Comparison of ENCODE assay signal across 14 mouse cellular contexts in genomic region chr1:150632506-150632905, GRCm38 (mm10).
DNase-seq lines count a peak whose midpoint lies in the region; ATAC-seq and TF ChIP-seq lines count a peak whose summit lies in the region.
"Had no signal": no experiment of that assay in that cellular context is flagged by ENCODE, and none has a peak within 500 bp of the region (broad histone marks: within the 10 kb centered on the region; RNA-seq: fewer than 3 reads in every experiment).

No protein-coding gene starts in this region.

- 77% methylated on average over 4 of the region's 4 CpGs for WGBS in kidney, embryonic 16.5 days
- 73% methylated on average over 4 of the region's 4 CpGs for WGBS in embryonic facial prominence, embryonic 10.5 days

- no peak overlapping the region for H3K27ac ChIP-seq in kidney, embryonic 16.5 days (ENCODE audit: low read length)
- no peak overlapping the region for H3K27ac ChIP-seq in embryonic facial prominence, embryonic 10.5 days (replicated peaks)

- H3K4me1 ChIP-seq in kidney, embryonic 16.5 days (ENCODE audit: insufficient read depth, low read length): no peaks in the 10 kb centered on the region
- H3K4me1 ChIP-seq in G1E (ENCODE audit: insufficient read depth, low read depth, low read length): no peaks in the 10 kb centered on the region
- H3K4me1 ChIP-seq in embryonic facial prominence, embryonic 10.5 days: no peaks in the 10 kb centered on the region

- ATAC-seq in kidney, embryonic 16.5 days (ENCODE audit: low FRiP score, low TSS enrichment): no peak
- ATAC-seq in G1E (ENCODE audit: extremely low read depth, insufficient number of reproducible peaks, low FRiP score, poor library complexity, severe bottlenecking): no peak

- no peaks in the 10 kb centered on the region for H3K9me3 ChIP-seq in kidney, embryonic 16.5 days (ENCODE audit: low read length)
- no peaks in the 10 kb centered on the region for H3K9me3 ChIP-seq in G1E (replicated peaks)
- no peaks in the 10 kb centered on the region for H3K9me3 ChIP-seq in embryonic facial prominence, embryonic 10.5 days

- no peak overlapping the region for H3K4me3 ChIP-seq in kidney, embryonic 16.5 days (ENCODE audit: low read length)
- H3K4me3 ChIP-seq in G1E (ENCODE audit: low read depth, low read length): no peak overlapping the region
- no peak overlapping the region for H3K4me3 ChIP-seq in embryonic facial prominence, embryonic 10.5 days

- peaks cover 14% of the 10 kb centered on the region for H3K36me3 ChIP-seq in kidney, embryonic 16.5 days (ENCODE audit: insufficient read depth, low read length)
- H3K36me3 ChIP-seq in G1E (replicated peaks): no peaks in the 10 kb centered on the region
- peaks cover 47% of the 10 kb centered on the region for H3K36me3 ChIP-seq in embryonic facial prominence, embryonic 10.5 days (replicated peaks)

- H3K4me2 ChIP-seq in kidney, embryonic 16.5 days (replicated peaks; ENCODE audit: low read depth, low read length): no peak overlapping the region

- H3K27me3 ChIP-seq in kidney, embryonic 16.5 days (ENCODE audit: insufficient read depth, low read length): no peaks in the 10 kb centered on the region
- H3K27me3 ChIP-seq in G1E (ENCODE audit: insufficient read depth, low read length): no peaks in the 10 kb centered on the region
- H3K27me3 ChIP-seq in embryonic facial prominence, embryonic 10.5 days (replicated peaks; ENCODE audit: low read depth, poor library complexity, severe bottlenecking): no peaks in the 10 kb centered on the region

- peak; percentile 21 to 23 for DNase-seq in kidney, postnatal 4 days
- peak; percentile 5 for DNase-seq in right cerebral cortex, postnatal 4 days
- no peak for DNase-seq in right cerebral cortex, postnatal 36 days (ENCODE audit: low spot score in 2 of 2)
- no peak for DNase-seq in G1E (ENCODE audit: low spot score)
- DNase-seq in embryonic facial prominence, embryonic 10.5 days (ENCODE audit: low spot score): peak; percentile 24
- DNase-seq in urinary bladder, postnatal 25 days (ENCODE audit: low spot score): no peak
- no peak for DNase-seq in adrenal gland, adult 18-20 months (ENCODE audit: low spot score in 2 of 2)
- DNase-seq: adrenal gland, postnatal 25 days; cerebellum, adult 11 months; heart, adult 11 months; heart, postnatal 36 days; midbrain, embryonic 14.5 days; spleen, adult 18-20 months had no signal

- no peak overlapping the region for H3K9ac ChIP-seq in kidney, embryonic 16.5 days (replicated peaks; ENCODE audit: low read length)

- peak; percentile 34; the same call in 1 of the 2 replicates for TF ChIP-seq CTCF in G1E (IDR thresholded peaks at IDR 0.05; ENCODE audit: low read depth, low read length)

Comparison
In these comparisons a context has a peak if more than half of its experiments do, and no peak if none do; other contexts are left out.
1. DNase-seq: peak in kidney, postnatal 4 days (2 of 2), right cerebral cortex, postnatal 4 days (single experiment) and embryonic facial prominence, embryonic 10.5 days (single experiment); none in right cerebral cortex, postnatal 36 days (0 of 2), G1E (single experiment), urinary bladder, postnatal 25 days (single experiment) and adrenal gland, adult 18-20 months (0 of 2).